Mouse (Mus musculus): ENCODE results near the gene Ccdc169. TPM values are rescaled to one million over a fixed set of nuclear protein-coding genes. Genes with fewer than 3 reads are reported as not detected.

Ccdc169 gene
- polyA plus RNA-seq, 1 experiment from 2014 or later: not detected

- Histone ChIP-seq H3K4me3 (no peak overlapping the region), H3K9me3 (no peaks in the 10 kb centered on the region), H3K27me3 (replicated peaks; ENCODE audit: low read depth, poor library complexity, severe bottlenecking) (no peaks in the 10 kb centered on the region), H3K36me3 (replicated peaks) (no peaks in the 10 kb centered on the region), H3K4me1 (0 out of 2 replicates have a peak, but pooled peaks cover 7% of the 10 kb centered on the region), H3K27ac (replicated peaks) (no peak overlapping the region)
- no peak for DNase-seq (ENCODE audit: low spot score)
- 60% methylated on average over 4 of the region's 4 CpGs for WGBS
Measured at GRCm38 (mm10) chr3:55213785-55214184, 76.6 kb downstream of the Ccdc169 start.

- Histone ChIP-seq H3K4me1 (0 out of 2 replicates have a peak, but pooled peaks cover 7% of the 10 kb centered on the region), H3K4me3 (no peak overlapping the region), H3K27me3 (replicated peaks; ENCODE audit: low read depth, poor library complexity, severe bottlenecking) (no peaks in the 10 kb centered on the region), H3K27ac (replicated peaks) (no peak overlapping the region), H3K36me3 (replicated peaks) (no peaks in the 10 kb centered on the region), H3K9me3 (no peaks in the 10 kb centered on the region)
- no peak for DNase-seq (ENCODE audit: low spot score)
- 85% methylated on average over 6 of the region's 6 CpGs for WGBS
Measured at GRCm38 (mm10) chr3:55214413-55214812, 77.3 kb downstream of the Ccdc169 start.

DNA sequence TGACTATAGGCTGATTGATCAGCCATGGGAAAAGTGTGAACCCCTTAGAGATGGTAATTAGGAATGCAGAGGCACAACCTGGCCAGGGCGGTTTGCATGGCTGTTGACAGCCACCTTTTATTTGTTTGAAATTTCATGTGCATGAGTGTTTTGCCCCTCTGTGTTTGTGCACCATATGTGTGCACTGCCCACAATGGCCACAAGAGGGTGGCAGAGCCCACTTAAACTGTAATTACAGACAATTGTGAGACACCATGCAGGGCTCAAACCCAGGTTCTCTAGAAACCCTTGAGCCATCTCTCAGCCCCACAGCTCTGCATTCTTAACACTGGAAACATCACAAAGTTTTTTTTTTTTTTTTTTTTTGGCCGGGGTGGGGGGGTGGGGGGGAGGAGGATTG, 85.4 kb downstream of the Ccdc169 start:
- H3K27ac ChIP-seq (replicated peaks): no peak overlapping the region
- H3K9me3 ChIP-seq: peaks cover 8% of the 10 kb centered on the region; the same call in 1 of the 2 replicates
- no peak overlapping the region for H3K4me3 ChIP-seq
- peaks cover 9% of the 10 kb centered on the region for H3K4me1 ChIP-seq
- 87% methylated on average over 2 of the region's 2 CpGs for WGBS
- H3K27me3 ChIP-seq (replicated peaks; ENCODE audit: low read depth, poor library complexity, severe bottlenecking): peaks cover 16% of the 10 kb centered on the region; the same call in 1 of the 2 replicates
- H3K36me3 ChIP-seq (replicated peaks): no peaks in the 10 kb centered on the region
- no peak for DNase-seq (ENCODE audit: low spot score)

Small RNAs within 50 kb of the gene (microRNA-seq; reads per million reads assigned to microRNA genes)
- gene Gm22029: not detected

Other genes starting within 250 kb of the Ccdc169 start
- gene Sertm1, start 221.5 kb upstream of the Ccdc169 start, polyA plus RNA-seq (2016; fragmentation: Nextera tagmentation; extraction: Ambion mirVana): 0.05 TPM in 1 of 2 replicates, not detected in the other
- gene Ccna1, start 81.8 kb upstream of the Ccdc169 start, polyA plus RNA-seq (2016; fragmentation: Nextera tagmentation; extraction: Ambion mirVana): 1.4 and 1.9 TPM in 2 replicates
- gene Spg20, start 25.2 kb upstream of the Ccdc169 start, polyA plus RNA-seq (2016; fragmentation: Nextera tagmentation; extraction: Ambion mirVana): 72.1 and 75.9 TPM in 2 replicates
- not detected in 2 replicates for gene Sohlh2, start 44.7 kb downstream of the Ccdc169 start, polyA plus RNA-seq (2016; fragmentation: Nextera tagmentation; extraction: Ambion mirVana)
- gene Dclk1, start 105.0 kb downstream of the Ccdc169 start, polyA plus RNA-seq (2016; fragmentation: Nextera tagmentation; extraction: Ambion mirVana): 36.6 and 44.8 TPM in 2 replicates

All from embryonic facial prominence, embryonic 10.5 days (tissue).